Mouse (Mus musculus): ENCODE data around the gene Glt6d1. TPM values are rescaled to one million over a fixed set of nuclear protein-coding genes. Genes with fewer than 3 reads are reported as not detected.

The Glt6d1 gene
- polyA plus RNA-seq, 1 experiment: not detected

GRCm38 (mm10) chr2:25773507-25773906 lies 42.1 kb downstream of the Glt6d1 start:
- 77% methylated on average over 2 of the region's 2 CpGs for WGBS
- no peak overlapping the region for H3K27ac ChIP-seq (ENCODE audit: insufficient read depth, low read length)
- H3K4me1 ChIP-seq (ENCODE audit: control insufficient read depth, insufficient read depth, low read length): peaks cover 4% of the 10 kb centered on the region; the same call in 1 of the 2 replicates
- no peak overlapping the region for H3K4me3 ChIP-seq (replicated peaks; ENCODE audit: insufficient read depth, low read depth, low read length)
- H3K27me3 ChIP-seq (ENCODE audit: control insufficient read depth, insufficient read depth, low read length): no peaks in the 10 kb centered on the region
- DNase-seq: peak in 1 of 2 experiments; percentile 22
- TF ChIP-seq POLR2A (IDR thresholded peaks at IDR 0.05; ENCODE audit: borderline replicate concordance, insufficient read depth, low read length) (no peak), CTCF (IDR thresholded peaks at IDR 0.05; ENCODE audit: borderline replicate concordance, insufficient read depth, low read depth, low read length) (no peak)

- TF ChIP-seq CTCF (IDR thresholded peaks at IDR 0.05; ENCODE audit: borderline replicate concordance, insufficient read depth, low read depth, low read length) (no peak), POLR2A (IDR thresholded peaks at IDR 0.05; ENCODE audit: borderline replicate concordance, insufficient read depth, low read length) (no peak)
- no peaks in the 10 kb centered on the region for H3K4me1 ChIP-seq (ENCODE audit: control insufficient read depth, insufficient read depth, low read length)
- DNase-seq: no peak
- WGBS: 73% methylated on average over 4 of the region's 4 CpGs
- no peak overlapping the region for H3K27ac ChIP-seq (ENCODE audit: insufficient read depth, low read length)
- H3K27me3 ChIP-seq (ENCODE audit: control insufficient read depth, insufficient read depth, low read length): no peaks in the 10 kb centered on the region
- H3K4me3 ChIP-seq (replicated peaks; ENCODE audit: insufficient read depth, low read depth, low read length): no peak overlapping the region
Observed at GRCm38 (mm10) chr2:25767764-25768163, 47.9 kb downstream of the Glt6d1 start.

DNA sequence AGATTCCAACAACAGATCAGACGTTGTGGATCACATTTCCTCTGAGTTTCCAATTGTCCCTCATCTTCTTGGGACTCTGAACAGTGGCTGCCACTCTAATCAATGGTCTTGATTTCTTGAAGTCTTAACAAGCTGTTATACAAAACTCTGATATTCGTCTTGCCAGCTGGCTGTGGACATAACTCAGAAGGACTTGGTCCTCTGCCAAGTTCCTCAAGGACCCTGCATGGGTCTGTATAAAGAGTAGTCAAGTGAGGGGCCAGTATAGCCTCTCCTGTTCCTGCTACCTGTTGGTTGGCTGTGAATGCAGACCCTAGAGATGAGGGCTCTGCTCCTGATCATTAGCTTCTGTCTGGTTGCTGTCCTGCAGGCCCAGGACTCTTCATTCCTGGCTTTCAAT lies 50.4 kb downstream of the Glt6d1 start, which contains the start of gene Lcn3:
Lcn3 (plus strand) TSS at position 301 of the 400 bp plus-strand sequence.
- H3K27me3 ChIP-seq (ENCODE audit: control insufficient read depth, insufficient read depth, low read length): no peaks in the 10 kb centered on the region
- no peak within 1 kb of the TSS for H3K27ac ChIP-seq (ENCODE audit: insufficient read depth, low read length)
- no peak within 1 kb of the TSS for H3K4me3 ChIP-seq (replicated peaks; ENCODE audit: insufficient read depth, low read depth, low read length)
- no peak for DNase-seq
- 14% methylated on average over 2 of the region's 2 CpGs for WGBS
- no peaks in the 10 kb centered on the region for H3K4me1 ChIP-seq (ENCODE audit: control insufficient read depth, insufficient read depth, low read length)
- TF ChIP-seq CTCF (IDR thresholded peaks at IDR 0.05; ENCODE audit: borderline replicate concordance, insufficient read depth, low read depth, low read length) (no peak), POLR2A (IDR thresholded peaks at IDR 0.05; ENCODE audit: borderline replicate concordance, insufficient read depth, low read length) (no peak)

DNA sequence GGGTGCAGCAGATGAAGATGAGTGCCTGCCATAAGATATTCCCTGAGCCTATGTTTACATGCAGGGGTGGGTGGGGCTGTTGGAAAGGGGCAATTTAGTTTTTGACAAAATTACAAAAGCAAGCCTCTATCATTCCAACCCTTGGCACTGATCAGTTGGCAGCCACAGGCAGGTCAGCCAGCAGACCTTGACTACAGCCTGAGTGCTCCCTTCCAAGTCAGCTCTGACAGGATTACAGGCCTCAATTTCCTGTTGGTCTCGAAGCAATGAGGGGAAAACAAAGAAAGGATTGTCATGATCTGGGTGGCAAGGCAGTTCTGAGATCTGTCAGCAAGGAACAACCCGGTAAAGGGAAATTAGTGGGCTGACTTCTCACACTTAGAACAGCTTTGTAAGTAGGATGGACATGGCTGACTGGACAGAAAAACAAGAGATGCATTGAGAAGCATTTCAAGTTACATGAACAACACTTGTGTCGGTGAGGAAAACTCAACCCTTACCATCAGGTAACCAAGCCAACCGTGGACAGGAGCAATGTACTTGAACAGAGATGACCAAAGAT lies 57.5 kb downstream of the Glt6d1 start:
- no peaks in the 10 kb centered on the region for H3K4me1 ChIP-seq (ENCODE audit: control insufficient read depth, insufficient read depth, low read length)
- 23% methylated on average over 4 of the region's 4 CpGs for WGBS
- DNase-seq: no peak
- TF ChIP-seq POLR2A (IDR thresholded peaks at IDR 0.05; ENCODE audit: borderline replicate concordance, insufficient read depth, low read length) (no peak), CTCF (IDR thresholded peaks at IDR 0.05; ENCODE audit: borderline replicate concordance, insufficient read depth, low read depth, low read length) (no peak)
- H3K27me3 ChIP-seq (ENCODE audit: control insufficient read depth, insufficient read depth, low read length): no peaks in the 10 kb centered on the region
- H3K27ac ChIP-seq (ENCODE audit: insufficient read depth, low read length): no peak overlapping the region
- no peak overlapping the region for H3K4me3 ChIP-seq (replicated peaks; ENCODE audit: insufficient read depth, low read depth, low read length)

DNA sequence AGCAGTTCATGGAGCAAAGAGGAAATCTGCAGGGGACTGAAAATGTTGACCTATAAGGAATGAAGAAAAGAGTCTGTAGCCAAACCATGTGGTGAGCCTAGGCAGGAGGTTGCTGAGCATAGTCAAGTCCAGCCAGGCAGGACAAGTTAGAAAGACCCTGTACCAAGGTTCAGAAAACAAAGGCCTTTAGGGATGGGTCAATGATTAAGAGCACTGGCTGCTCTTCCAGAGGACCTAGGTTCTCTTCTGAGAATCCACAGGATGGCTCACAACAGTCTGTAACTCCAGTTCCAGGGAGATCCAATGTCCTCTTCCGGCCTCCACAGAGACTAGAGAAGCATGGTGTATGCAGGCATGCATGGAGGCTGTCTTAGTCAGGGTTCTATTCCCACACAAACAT lies 61.4 kb downstream of the Glt6d1 start:
- TF ChIP-seq CTCF (IDR thresholded peaks at IDR 0.05; ENCODE audit: borderline replicate concordance, insufficient read depth, low read depth, low read length): no peak
- TF ChIP-seq POLR2A (IDR thresholded peaks at IDR 0.05; ENCODE audit: borderline replicate concordance, insufficient read depth, low read length): no peak
- H3K27ac ChIP-seq (ENCODE audit: insufficient read depth, low read length): no peak overlapping the region
- no peak for DNase-seq
- WGBS: 95% methylated on average over 1 of the region's 1 CpGs
- H3K4me3 ChIP-seq (replicated peaks; ENCODE audit: insufficient read depth, low read depth, low read length): no peak overlapping the region
- no peaks in the 10 kb centered on the region for H3K27me3 ChIP-seq (ENCODE audit: control insufficient read depth, insufficient read depth, low read length)
- no peaks in the 10 kb centered on the region for H3K4me1 ChIP-seq (ENCODE audit: control insufficient read depth, insufficient read depth, low read length)

Other genes starting within 250 kb of the Glt6d1 start
- 3.0 and 4.4 TPM in 2 replicates for gene Mamdc4, start 241.0 kb downstream of the Glt6d1 start, polyA plus RNA-seq (2012; rRNA removed)
- gene Phpt1, start 240.6 kb downstream of the Glt6d1 start, polyA plus RNA-seq (2012; rRNA removed): 176 and 186 TPM in 2 replicates
- 257 and 312 TPM in 2 replicates for gene Ajm1, start 234.1 kb downstream of the Glt6d1 start, polyA plus RNA-seq (2012; rRNA removed)
- 161 and 172 TPM in 2 replicates for gene Rabl6, start 207.3 kb downstream of the Glt6d1 start, polyA plus RNA-seq (2012; rRNA removed)
- 0.05 TPM in 1 of 2 replicates, not detected in the other for gene Ccdc183, start 198.2 kb downstream of the Glt6d1 start, polyA plus RNA-seq (2012; rRNA removed)
- 79.7 and 85.7 TPM in 2 replicates for gene Tmem141, start 193.8 kb downstream of the Glt6d1 start, polyA plus RNA-seq (2012; rRNA removed)
- gene Fcna, start 187.8 kb downstream of the Glt6d1 start, polyA plus RNA-seq (2012; rRNA removed): 0.31 and 0.35 TPM in 2 replicates
- not detected in 2 replicates for gene Lcn8, start 162.7 kb downstream of the Glt6d1 start, polyA plus RNA-seq (2012; rRNA removed)
- gene Lcn5, start 157.9 kb downstream of the Glt6d1 start, polyA plus RNA-seq (2012; rRNA removed): not detected in 2 replicates
- not detected in 2 replicates for gene Lcn6, start 139.1 kb downstream of the Glt6d1 start, polyA plus RNA-seq (2012; rRNA removed)
- not detected in 2 replicates for gene Lcn10, start 133.1 kb downstream of the Glt6d1 start, polyA plus RNA-seq (2012; rRNA removed)
- not detected in 2 replicates for gene Obp2a, start 115.8 kb downstream of the Glt6d1 start, polyA plus RNA-seq (2012; rRNA removed)
- gene Bmyc, start 109.1 kb downstream of the Glt6d1 start, polyA plus RNA-seq (2012; rRNA removed): 99.5 and 101 TPM in 2 replicates
- not detected in 2 replicates for gene Obp2b, start 78.8 kb downstream of the Glt6d1 start, polyA plus RNA-seq (2012; rRNA removed)
- not detected in 2 replicates for gene Lcn3, start 50.3 kb downstream of the Glt6d1 start, polyA plus RNA-seq (2012; rRNA removed)
- gene Lcn11, start 38.8 kb downstream of the Glt6d1 start, polyA plus RNA-seq (2012; rRNA removed): not detected in 2 replicates
- not detected in 2 replicates for gene Gm13539, start 33.6 kb downstream of the Glt6d1 start, polyA plus RNA-seq (2012; rRNA removed)
- 0.13 TPM in 1 of 2 replicates, not detected in the other for gene Lcn9, start 7.3 kb upstream of the Glt6d1 start, polyA plus RNA-seq (2012; rRNA removed)
- 0.08 TPM in 1 of 2 replicates, not detected in the other for gene Sohlh1, start 31.4 kb upstream of the Glt6d1 start, polyA plus RNA-seq (2012; rRNA removed)
- gene Kcnt1, start 47.9 kb upstream of the Glt6d1 start, polyA plus RNA-seq (2012; rRNA removed): 409 and 456 TPM in 2 replicates
- gene Camsap1, start 167.4 kb upstream of the Glt6d1 start, polyA plus RNA-seq (2012; rRNA removed): 35.7 and 39.7 TPM in 2 replicates
- 92.2 and 101 TPM in 2 replicates for gene Ubac1, start 205.9 kb upstream of the Glt6d1 start, polyA plus RNA-seq (2012; rRNA removed)